Comparison of ENCODE assay signal across 8 mouse cellular contexts in the genomic region with DNA sequence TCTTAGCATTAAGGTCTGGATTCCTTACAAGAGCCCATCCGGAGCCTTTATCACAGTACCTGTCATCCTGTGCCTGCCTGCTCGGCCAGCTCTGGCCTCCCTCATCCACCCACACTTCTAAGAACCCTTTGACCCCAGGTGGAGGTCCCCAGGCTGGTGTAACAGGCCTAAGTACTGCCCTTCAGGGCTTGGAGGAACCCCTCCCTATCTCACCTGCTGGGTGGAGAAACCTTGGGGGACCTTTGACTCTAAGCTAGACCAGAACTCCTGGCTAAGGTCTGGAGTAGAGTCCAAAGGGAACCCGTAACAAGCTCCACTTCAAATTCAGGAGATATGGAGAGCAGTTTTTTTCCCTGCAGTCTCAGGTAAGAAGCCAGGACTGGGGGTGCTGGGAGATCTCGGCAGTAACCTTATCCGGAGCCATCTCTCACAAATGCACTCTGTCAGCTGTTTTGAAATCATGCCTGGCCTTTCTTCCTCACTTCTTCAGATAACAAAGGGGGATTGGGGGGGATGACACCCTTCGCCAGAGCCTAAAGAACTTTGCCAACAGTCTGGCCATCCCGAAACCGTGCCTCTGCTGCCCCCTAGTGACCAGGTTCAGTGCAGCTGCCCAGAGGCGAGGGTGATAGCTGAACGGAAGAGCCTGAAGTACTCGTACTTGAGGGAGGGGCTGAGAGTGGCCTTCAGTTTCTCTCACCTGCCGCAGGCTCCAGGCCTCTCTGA. TPM values are rescaled to one million over a fixed set of nuclear protein-coding genes. Genes with fewer than 3 reads are reported as not detected.
DNase-seq lines count a peak whose midpoint lies in the region; TF ChIP-seq lines count a peak whose summit lies in the region.

No protein-coding gene starts in this region.

- DNase-seq in CD4-positive, CD25-positive, alpha-beta regulatory T cell, adult 2 months (ENCODE audit: low read depth, low spot score), result peak; percentile 92
- peak; percentile 85 for DNase-seq in MEL (ENCODE audit: low read depth, low spot score)
- DNase-seq in cerebellum, adult 9-10 months, result peak; percentile 85
- DNase-seq in gastrocnemius, postnatal 14 days, result peak; percentile 78
- peak; percentile 91 for DNase-seq in kidney, postnatal 10 days
- DNase-seq in lung, postnatal 14 days, result peak; percentile 91
- DNase-seq in yolk sac, embryonic 10.5 days (ENCODE audit: low spot score), result peak; percentile 90

- TF ChIP-seq EP300 in MEL (IDR thresholded peaks at IDR 0.05; ENCODE audit: low read depth in 1 of 2, low read length in 2 of 2), result 0 out of 4 replicates have a peak, but pooled peaks of 1 of the 2 experiments have one; percentile 15

- no peak overlapping the region for H3K9ac ChIP-seq in MEL (ENCODE audit: control insufficient read depth, low read depth, low read length, poor library complexity, severe bottlenecking)

- 10% methylated on average over 12 of the region's 12 CpGs for WGBS in small intestine, adult 2 months

- peaks cover 6 to 16% of the 10 kb centered on the region in 2 experiments for H3K4me1 ChIP-seq in MEL (ENCODE audit: control insufficient read depth in 1 of 2, insufficient read depth in 2 of 2, low read length in 2 of 2)
- H3K4me1 ChIP-seq in small intestine, adult 2 months (ENCODE audit: control insufficient read depth, insufficient read depth, insufficient read length, low read length), result peaks cover 53% of the 10 kb centered on the region

- H3K27ac ChIP-seq in MEL (ENCODE audit: control insufficient read depth, low read depth, low read length), result no peak overlapping the region
- H3K27ac ChIP-seq in small intestine, adult 2 months (ENCODE audit: insufficient read depth, low read depth, low read length), result peak overlapping the region; percentile 61

- no peak for TF ChIP-seq POLR2A in MEL (IDR thresholded peaks at IDR 0.05; ENCODE audit: control insufficient read depth in 1 of 2, insufficient read depth in 1 of 2, low read depth in 1 of 2, low read length in 2 of 2, poor library complexity in 1 of 2)
- no peak for TF ChIP-seq POLR2A in small intestine, adult 2 months (IDR thresholded peaks at IDR 0.05; ENCODE audit: low read depth, low read length)

- H3K4me3 ChIP-seq in MEL (ENCODE audit: control insufficient read depth in 1 of 2, insufficient read depth in 1 of 2, low read depth in 2 of 2, low read length in 2 of 2), result no peak overlapping the region
- H3K4me3 ChIP-seq in small intestine, adult 2 months (ENCODE audit: low read depth, low read length), result no peak overlapping the region

- no peaks in the 10 kb centered on the region for H3K27me3 ChIP-seq in MEL (ENCODE audit: control insufficient read depth in 1 of 2, insufficient read depth in 2 of 2, low read length in 2 of 2)
- no peaks in the 10 kb centered on the region for H3K27me3 ChIP-seq in small intestine, adult 2 months (ENCODE audit: control insufficient read depth, insufficient read depth, low read length)

- peaks cover 11% of the 10 kb centered on the region for H3K79me2 ChIP-seq in MEL (ENCODE audit: control insufficient read depth, insufficient read depth, low read length, poor library complexity)

- H3K36me3 ChIP-seq in MEL (ENCODE audit: control insufficient read depth in 1 of 2, insufficient read depth in 2 of 2, low read length in 2 of 2), result peaks cover 4 to 18% of the 10 kb centered on the region in 2 experiments
- peaks cover 54% of the 10 kb centered on the region for H3K36me3 ChIP-seq in small intestine, adult 2 months (ENCODE audit: control insufficient read depth, insufficient read depth, low read length)

- TF ChIP-seq CTCF in MEL (IDR thresholded peaks at IDR 0.05 in 2 of 3, conservative IDR thresholded peaks at IDR 0.05 in 1 of 3; ENCODE audit: control insufficient read depth in 1 of 3, insufficient read depth in 1 of 3, low read depth in 2 of 3, low read length in 3 of 3, poor library complexity in 1 of 3, severe bottlenecking in 1 of 3), result peak; percentile 91 to 97 (median 93)
- peak; percentile 92 for TF ChIP-seq CTCF in small intestine, adult 2 months (IDR thresholded peaks at IDR 0.05; ENCODE audit: extremely low read depth, insufficient read length, insufficient replicate concordance, low read depth, low read length)

- intact Hi-C loops in gastrocnemius, postnatal 14 days (cut with DNase I; ENCODE audit: low total_unique reads), result no loop called here

- TF ChIP-seq RAD21 in MEL (IDR thresholded peaks at IDR 0.05; ENCODE audit: low read depth, low read length), result peak; percentile 84

- H3K9me3 ChIP-seq in MEL (replicated peaks; ENCODE audit: insufficient read depth, low read length), result no peaks in the 10 kb centered on the region

TF ChIP-seq in MEL, 35 proteins besides CTCF, POLR2A, EP300 and RAD21 (continues in another document):
- TF ChIP-seq MYB (IDR thresholded peaks at IDR 0.05; ENCODE audit: low read depth, low read length) (no peak), SMC3 (IDR thresholded peaks at IDR 0.05; ENCODE audit: low read depth, low read length) (peak; percentile 82), ZKSCAN1 (IDR thresholded peaks at IDR 0.05; ENCODE audit: low read depth, low read length) (no peak), NELFE (IDR thresholded peaks at IDR 0.05; ENCODE audit: low read depth, low read length) (0 out of 2 replicates have a peak, but pooled peaks have one; percentile 26), KAT2A (conservative IDR thresholded peaks at IDR 0.05; ENCODE audit: low read depth, low read length) (no peak), MAZ (IDR thresholded peaks at IDR 0.05; ENCODE audit: low read depth, low read length) (0 out of 2 replicates have a peak, but pooled peaks have one; percentile 57), TCF12 (IDR thresholded peaks at IDR 0.05; ENCODE audit: low read depth, low read length) (0 out of 2 replicates have a peak, but pooled peaks have one; percentile 17), POLR2AphosphoS2 (IDR thresholded peaks at IDR 0.05; ENCODE audit: low read length) (no peak), GATA1 (IDR thresholded peaks at IDR 0.05; ENCODE audit: low read depth, low read length) (0 out of 2 replicates have a peak, but pooled peaks have one; percentile 44), MYC (IDR thresholded peaks at IDR 0.05; ENCODE audit: low read depth, low read length) (no peak), JUND (IDR thresholded peaks at IDR 0.05; ENCODE audit: low read depth, low read length) (no peak), CHD2 (IDR thresholded peaks at IDR 0.05; ENCODE audit: low read length) (no peak), MXI1 (IDR thresholded peaks at IDR 0.05; ENCODE audit: low read depth, low read length) (peak; percentile 39; the same call in 1 of the 2 replicates), ZMIZ1 (IDR thresholded peaks at IDR 0.05; ENCODE audit: low read depth, low read length) (no peak), MAFK (IDR thresholded peaks at IDR 0.05; ENCODE audit: borderline replicate concordance, low read depth, low read length) (no peak), MEF2A (IDR thresholded peaks at IDR 0.05; ENCODE audit: extremely low read depth, insufficient replicate concordance, low read depth, low read length, poor library complexity, severe bottlenecking) (no peak), USF2 (IDR thresholded peaks at IDR 0.05; ENCODE audit: borderline replicate concordance in 1 of 2, insufficient read depth in 1 of 2, low read depth in 1 of 2, low read length in 2 of 2) (no peak), TAL1 (IDR thresholded peaks at IDR 0.05; ENCODE audit: low read length) (no peak), NRF1 (IDR thresholded peaks at IDR 0.05; ENCODE audit: insufficient read depth, low read depth, low read length, poor library complexity, severe bottlenecking) (no peak), TBP (IDR thresholded peaks at IDR 0.05; ENCODE audit: low read depth, low read length) (no peak), GABPA (IDR thresholded peaks at IDR 0.05; ENCODE audit: low read depth, low read length) (no peak), USF1 (IDR thresholded peaks at IDR 0.05; ENCODE audit: low read depth, low read length) (no peak), ZC3H11A (IDR thresholded peaks at IDR 0.05; ENCODE audit: low read depth, low read length) (peak; percentile 66), HCFC1 (IDR thresholded peaks at IDR 0.05; ENCODE audit: low read depth, low read length) (0 out of 2 replicates have a peak, but pooled peaks have one; percentile 31), BHLHE40 (IDR thresholded peaks at IDR 0.05; ENCODE audit: borderline replicate concordance, low read depth, low read length) (no peak), POLR2AphosphoS5 (IDR thresholded peaks at IDR 0.05; ENCODE audit: borderline replicate concordance, low read depth, low read length) (no peak), MAX (IDR thresholded peaks at IDR 0.05; ENCODE audit: low read length) (no peak), CHD1 (IDR thresholded peaks at IDR 0.05; ENCODE audit: low read depth, low read length) (no peak), UBTF (IDR thresholded peaks at IDR 0.05; ENCODE audit: borderline replicate concordance, insufficient read depth, low read depth, low read length) (no peak)

RNA-seq across cellular contexts. Expression of gene Tmem104, which starts 5.2 kb away (rescaled TPM):
- total RNA-seq in MEL (2012; rRNA removed), result 23.4 and 24.8 TPM in 2 replicates
- 10 to 100 TPM in 1 of 2 experiments, not detected in 1; 21.9 TPM for polyA plus RNA-seq in MEL (2012; ENCODE audit: insufficient read depth in 1 of 2, insufficient read length in 2 of 2, low read depth in 1 of 2, low replicate concordance in 2 of 2, missing spikeins in 1 of 2)
- total RNA-seq in gastrocnemius, postnatal 14 days (2021), result 1 to 10 TPM; 4.5 to 4.9 TPM
- 10.0 and 21.0 TPM in 2 replicates for polyA plus RNA-seq in small intestine, adult 2 months (2012; rRNA removed)

RNA-seq across cellular contexts. Expression of gene Nat9, which starts 5.6 kb away (rescaled TPM):
- 80.2 and 92.4 TPM in 2 replicates for total RNA-seq in MEL (2012; rRNA removed)
- polyA plus RNA-seq in MEL (2012; ENCODE audit: insufficient read depth in 1 of 2, insufficient read length in 2 of 2, low read depth in 1 of 2, low replicate concordance in 2 of 2, missing spikeins in 1 of 2), result 10 to 100 TPM in 1 of 2 experiments, not detected in 1; 46.1 TPM
- total RNA-seq in gastrocnemius, postnatal 14 days (2021), result 10 to 100 TPM; 13.1 to 14.0 TPM
- 22.7 and 35.6 TPM in 2 replicates for polyA plus RNA-seq in small intestine, adult 2 months (2012; rRNA removed)

RNA-seq across cellular contexts. Expression of gene Slc9a3r1, which starts 18.9 kb away (rescaled TPM):
- 124 and 127 TPM in 2 replicates for total RNA-seq in MEL (2012; rRNA removed)
- 100 to 1,000 TPM in 1 of 2 experiments, not detected in 1; 112 TPM for polyA plus RNA-seq in MEL (2012; ENCODE audit: insufficient read depth in 1 of 2, insufficient read length in 2 of 2, low read depth in 1 of 2, low replicate concordance in 2 of 2, missing spikeins in 1 of 2)
- 1 to 10 TPM; 4.9 to 5.9 TPM for total RNA-seq in gastrocnemius, postnatal 14 days (2021)
- polyA plus RNA-seq in small intestine, adult 2 months (2012; rRNA removed), result 314 and 949 TPM in 2 replicates

RNA-seq across cellular contexts. Expression of gene Cd300lf, which starts 48.3 kb away (rescaled TPM):
- total RNA-seq in MEL (2012; rRNA removed), result 0.12 and 0.26 TPM in 2 replicates
- under 1 TPM in 1 of 2 experiments, not detected in 1; 0.46 TPM for polyA plus RNA-seq in MEL (2012; ENCODE audit: insufficient read depth in 1 of 2, insufficient read length in 2 of 2, low read depth in 1 of 2, low replicate concordance in 2 of 2, missing spikeins in 1 of 2)
- not detected for total RNA-seq in gastrocnemius, postnatal 14 days (2021)
- 3.9 and 6.9 TPM in 2 replicates for polyA plus RNA-seq in small intestine, adult 2 months (2012; rRNA removed)

Comparison
In these comparisons a context has a peak if more than half of its experiments do, and no peak if none do; other contexts are left out.
1. RNA of gene Slc9a3r1, which starts 18.9 kb away (total RNA-seq): 124 to 127 TPM in MEL; 4.9 to 5.9 TPM in gastrocnemius, postnatal 14 days; every median in the first group is over 10 times any median in the second.
2. Peak in every context shown above with its lines, with median percentiles within 50 percentile points of each other: DNase-seq.